Mouse (Mus musculus): ENCODE measurements around the gene Iglon5. TPM values are rescaled to one million over a fixed set of nuclear protein-coding genes. Genes with fewer than 3 reads are reported as not detected.
A peak's percentile ranks its signal among the peaks of the same experiment; 100 is the strongest.

Iglon5 gene
- polyA plus RNA-seq, 1 experiment from 2014 or later: 0.56 TPM

DNA sequence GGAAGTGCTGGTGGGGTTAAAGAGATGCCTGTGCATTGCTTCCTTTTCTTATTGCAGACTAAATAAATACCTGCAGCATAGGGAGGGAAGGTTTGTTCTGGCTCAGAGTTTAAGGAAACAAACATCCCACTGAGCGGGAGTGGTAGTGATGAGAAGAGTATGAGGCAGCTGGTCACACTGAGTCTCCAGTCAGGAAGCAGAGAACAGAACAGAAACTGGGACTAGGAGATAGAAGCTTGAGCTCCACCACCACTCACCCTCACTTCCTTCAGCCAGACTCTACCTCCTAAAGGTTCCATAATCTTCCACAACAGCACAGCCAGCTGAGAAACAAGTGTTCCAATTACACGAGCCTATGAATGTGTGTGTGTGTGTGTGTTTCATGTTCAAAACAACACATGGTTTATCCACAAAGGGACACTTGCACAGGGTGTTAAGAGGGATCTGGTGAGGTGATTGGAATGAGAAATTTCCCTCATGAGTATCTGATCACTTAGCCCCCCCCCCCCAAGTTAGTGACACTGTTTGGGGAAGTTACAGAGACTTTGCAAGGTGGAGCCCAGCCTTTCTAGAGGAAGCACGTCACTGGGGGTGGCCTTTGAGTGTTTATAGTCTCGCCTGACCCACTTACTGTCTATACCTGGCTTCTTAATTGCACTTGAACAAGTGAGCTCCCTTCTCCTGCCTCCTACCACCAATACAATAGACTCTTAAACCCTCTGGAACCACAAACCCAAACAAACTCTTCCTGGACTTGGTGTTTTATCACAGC is 22.0 kb upstream of the Iglon5 start:
- H3K9ac ChIP-seq (ENCODE audit: low read depth, low read length): no peak overlapping the region
- WGBS: 46% methylated on average over 4 of the region's 4 CpGs
- no peaks in the 10 kb centered on the region for H3K9me3 ChIP-seq (ENCODE audit: control insufficient read depth, low read length)
- DNase-seq (ENCODE audit: low spot score) (no peak), ATAC-seq (ENCODE audit: low read depth) (no peak)
- H3K36me3 ChIP-seq (ENCODE audit: control insufficient read depth, insufficient read depth, low read length): no peaks in the 10 kb centered on the region
- H3K4me2 ChIP-seq (ENCODE audit: low read depth, low read length): no peak overlapping the region
- H3K27me3 ChIP-seq (replicated peaks; ENCODE audit: control insufficient read depth, insufficient read depth, low read length): no peaks in the 10 kb centered on the region
- no peak overlapping the region for H3K4me3 ChIP-seq (ENCODE audit: low read depth, low read length)
- H3K27ac ChIP-seq (replicated peaks; ENCODE audit: low read depth, low read length): no peak overlapping the region
- no peaks in the 10 kb centered on the region for H3K4me1 ChIP-seq (ENCODE audit: control insufficient read depth, insufficient read depth, low read length)

DNA sequence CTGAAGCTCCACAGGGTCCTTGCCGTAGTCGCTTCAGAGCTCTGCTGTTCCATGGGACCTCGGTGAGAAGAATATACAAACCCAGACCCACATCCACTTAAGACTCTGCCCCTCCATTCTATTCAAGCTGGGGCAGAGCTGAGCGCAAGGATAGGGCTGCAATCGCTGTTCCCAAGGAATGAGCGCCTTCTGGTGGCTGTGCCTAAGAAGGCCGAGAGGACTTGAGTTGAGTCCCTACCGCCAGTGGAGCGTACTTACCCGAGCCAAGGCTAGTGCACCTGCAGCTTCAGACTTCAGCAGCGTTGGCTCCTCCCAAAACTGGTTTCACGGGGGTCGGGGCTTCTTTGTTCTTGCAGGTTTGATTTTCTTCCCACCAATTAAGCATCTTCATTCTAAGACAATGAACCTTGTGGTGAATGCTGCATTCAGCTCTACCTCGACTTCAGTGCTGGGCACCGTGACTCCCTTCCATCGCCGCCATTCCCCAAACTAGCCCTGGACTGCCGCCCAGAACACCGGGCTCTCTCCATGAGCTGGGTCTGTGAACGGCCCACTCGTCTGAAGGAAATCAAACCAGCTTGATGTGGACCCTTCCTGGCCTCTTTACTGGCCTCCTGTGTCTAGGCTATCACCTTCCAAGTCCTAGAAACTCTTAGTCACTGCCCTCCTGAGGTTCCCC is 5.6 kb upstream of the Iglon5 start:
- no peaks in the 10 kb centered on the region for H3K4me1 ChIP-seq (ENCODE audit: control insufficient read depth, insufficient read depth, low read length)
- no peaks in the 10 kb centered on the region for H3K9me3 ChIP-seq (ENCODE audit: control insufficient read depth, low read length)
- 17% methylated on average over 21 of the region's 21 CpGs for WGBS
- H3K27me3 ChIP-seq (replicated peaks; ENCODE audit: control insufficient read depth, insufficient read depth, low read length): peaks cover 5% of the 10 kb centered on the region
- ATAC-seq (ENCODE audit: low read depth) (peak; percentile 67; the same call in 1 of the 2 replicates), DNase-seq (ENCODE audit: low spot score) (peak; percentile 53)
- no peak overlapping the region for H3K27ac ChIP-seq (replicated peaks; ENCODE audit: low read depth, low read length)
- no peak overlapping the region for H3K4me2 ChIP-seq (ENCODE audit: low read depth, low read length)
- H3K4me3 ChIP-seq (ENCODE audit: low read depth, low read length): no peak overlapping the region
- no peak overlapping the region for H3K9ac ChIP-seq (ENCODE audit: low read depth, low read length)
- no peaks in the 10 kb centered on the region for H3K36me3 ChIP-seq (ENCODE audit: control insufficient read depth, insufficient read depth, low read length)

DNA sequence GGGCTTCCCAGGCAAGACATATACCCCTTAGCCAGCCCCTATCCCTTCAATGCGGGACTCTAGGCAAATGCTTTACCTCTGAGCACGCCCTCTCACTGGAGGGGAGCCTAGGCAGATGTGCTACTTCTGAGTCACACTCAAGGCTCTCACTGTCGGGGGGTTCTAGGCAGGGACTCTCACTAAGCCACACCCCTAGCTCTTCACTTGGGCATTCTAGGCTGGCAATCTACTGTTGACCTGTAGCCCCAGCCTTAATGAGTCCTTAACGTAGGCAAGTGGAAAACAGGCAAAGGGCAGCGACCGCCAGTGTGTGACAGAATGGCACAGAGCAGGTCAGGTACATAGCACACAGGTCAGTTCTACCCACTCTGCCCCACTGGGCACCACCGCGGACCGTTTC is 986 bp upstream of the Iglon5 start:
- no peaks in the 10 kb centered on the region; the same call in 1 of the 2 replicates for H3K4me1 ChIP-seq (ENCODE audit: control insufficient read depth, insufficient read depth, low read length)
- H3K9ac ChIP-seq (ENCODE audit: low read depth, low read length): no peak overlapping the region
- no peak overlapping the region for H3K4me2 ChIP-seq (ENCODE audit: low read depth, low read length)
- ATAC-seq (ENCODE audit: low read depth) (no peak), DNase-seq (ENCODE audit: low spot score) (no peak)
- 69% methylated on average over 9 of the region's 9 CpGs for WGBS
- no peak overlapping the region for H3K4me3 ChIP-seq (ENCODE audit: low read depth, low read length)
- peaks cover 5% of the 10 kb centered on the region for H3K27me3 ChIP-seq (replicated peaks; ENCODE audit: control insufficient read depth, insufficient read depth, low read length)
- no peaks in the 10 kb centered on the region for H3K36me3 ChIP-seq (ENCODE audit: control insufficient read depth, insufficient read depth, low read length)
- no peak overlapping the region for H3K27ac ChIP-seq (replicated peaks; ENCODE audit: low read depth, low read length)
- H3K9me3 ChIP-seq (ENCODE audit: control insufficient read depth, low read length): no peaks in the 10 kb centered on the region

DNA sequence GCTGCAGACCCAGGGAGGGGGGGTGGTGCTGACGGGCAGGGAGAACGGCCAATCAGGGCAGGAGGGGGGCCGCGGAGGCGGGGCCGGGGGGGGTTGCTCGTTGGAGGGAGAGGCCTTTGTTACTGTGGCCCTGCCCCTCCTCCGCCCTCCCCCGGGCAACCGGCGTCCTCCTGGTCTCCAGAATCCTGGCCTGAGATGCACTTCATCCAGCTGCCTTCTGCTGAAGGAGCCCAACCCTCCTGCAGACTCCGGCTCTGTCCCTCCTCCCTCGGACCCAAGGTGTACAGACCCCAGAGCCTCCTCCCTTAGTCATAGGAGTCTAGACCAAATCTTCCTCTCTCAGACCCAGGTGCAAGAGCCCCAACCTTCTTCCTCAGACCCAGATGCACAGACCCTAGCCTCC is 308 bp upstream of the Iglon5 start:
- peak; percentile 94 for ATAC-seq (ENCODE audit: low read depth)
- H3K4me2 ChIP-seq (ENCODE audit: low read depth, low read length): peak overlapping the region; percentile 62
- DNase-seq (ENCODE audit: low spot score): peak; percentile 71
- H3K4me1 ChIP-seq (ENCODE audit: control insufficient read depth, insufficient read depth, low read length): no peaks in the 10 kb centered on the region; the same call in 1 of the 2 replicates
- H3K4me3 ChIP-seq (ENCODE audit: low read depth, low read length): peak overlapping the region; percentile 54
- no peaks in the 10 kb centered on the region for H3K9me3 ChIP-seq (ENCODE audit: control insufficient read depth, low read length)
- no peaks in the 10 kb centered on the region for H3K36me3 ChIP-seq (ENCODE audit: control insufficient read depth, insufficient read depth, low read length)
- no peak overlapping the region for H3K27ac ChIP-seq (replicated peaks; ENCODE audit: low read depth, low read length)
- 0% methylated on average over 2 of the region's 13 CpGs for WGBS
- H3K9ac ChIP-seq (ENCODE audit: low read depth, low read length): peak overlapping the region; percentile 69
- H3K27me3 ChIP-seq (replicated peaks; ENCODE audit: control insufficient read depth, insufficient read depth, low read length): peaks cover 5% of the 10 kb centered on the region; the same call in 1 of the 2 replicates

DNA sequence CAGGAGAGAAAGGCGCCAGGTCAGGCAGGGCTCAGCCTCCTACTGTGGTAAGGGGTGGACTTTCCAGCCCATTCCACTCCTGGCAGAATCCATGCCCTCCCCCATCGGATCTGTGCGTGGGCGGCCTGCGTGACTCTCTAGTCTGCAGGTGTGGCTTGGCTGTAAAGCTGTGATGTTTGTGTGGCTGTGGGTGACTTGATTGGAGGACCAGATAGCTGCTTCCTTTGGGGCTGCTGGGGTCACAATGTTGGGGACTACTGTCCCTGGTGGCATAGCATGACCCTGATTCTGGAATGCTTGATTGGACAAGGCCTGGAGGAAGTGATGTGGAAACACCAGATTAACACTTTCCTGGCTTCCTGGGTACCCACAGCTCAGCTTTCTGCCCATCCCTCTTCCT is 1.2 kb downstream of the Iglon5 start:
- H3K27ac ChIP-seq (replicated peaks; ENCODE audit: low read depth, low read length): no peak overlapping the region
- WGBS: 37% methylated on average over 5 of the region's 5 CpGs
- H3K4me1 ChIP-seq (ENCODE audit: control insufficient read depth, insufficient read depth, low read length): no peaks in the 10 kb centered on the region; the same call in 1 of the 2 replicates
- H3K4me3 ChIP-seq (ENCODE audit: low read depth, low read length): no peak overlapping the region
- ATAC-seq (ENCODE audit: low read depth) (no peak), DNase-seq (ENCODE audit: low spot score) (no peak)
- H3K27me3 ChIP-seq (replicated peaks; ENCODE audit: control insufficient read depth, insufficient read depth, low read length): no peaks in the 10 kb centered on the region
- no peaks in the 10 kb centered on the region for H3K9me3 ChIP-seq (ENCODE audit: control insufficient read depth, low read length)
- H3K9ac ChIP-seq (ENCODE audit: low read depth, low read length): no peak overlapping the region
- H3K4me2 ChIP-seq (ENCODE audit: low read depth, low read length): 0 out of 2 replicates have a peak overlapping the region, but pooled peaks have one; percentile 62
- H3K36me3 ChIP-seq (ENCODE audit: control insufficient read depth, insufficient read depth, low read length): no peaks in the 10 kb centered on the region

DNA sequence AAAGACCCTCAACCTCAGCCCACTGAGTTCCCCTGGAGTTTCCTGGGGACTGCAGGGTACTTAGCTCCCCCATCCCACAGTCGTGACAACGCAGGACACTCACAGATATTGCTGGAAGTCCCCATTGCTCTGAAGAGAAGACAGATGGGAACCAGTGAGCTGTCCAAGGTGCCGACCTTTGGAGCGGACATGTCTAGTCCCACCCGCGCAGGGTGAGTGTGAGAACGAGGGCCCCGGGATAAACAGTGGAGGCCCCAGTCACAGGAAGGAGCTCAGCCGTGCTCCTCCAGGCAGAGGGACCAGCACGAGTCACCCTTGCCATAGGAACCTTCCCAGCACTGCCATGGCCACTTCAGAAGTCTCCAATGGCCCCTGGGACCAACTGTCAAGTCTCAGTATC is 6.6 kb downstream of the Iglon5 start:
- DNase-seq (ENCODE audit: low spot score) (peak; percentile 26), ATAC-seq (ENCODE audit: low read depth) (no peak)
- Histone ChIP-seq H3K4me1 (ENCODE audit: control insufficient read depth, insufficient read depth, low read length) (no peaks in the 10 kb centered on the region), H3K9me3 (ENCODE audit: control insufficient read depth, low read length) (no peaks in the 10 kb centered on the region), H3K36me3 (ENCODE audit: control insufficient read depth, insufficient read depth, low read length) (no peaks in the 10 kb centered on the region), H3K9ac (ENCODE audit: low read depth, low read length) (no peak overlapping the region), H3K27me3 (replicated peaks; ENCODE audit: control insufficient read depth, insufficient read depth, low read length) (no peaks in the 10 kb centered on the region), H3K27ac (replicated peaks; ENCODE audit: low read depth, low read length) (no peak overlapping the region), H3K4me3 (ENCODE audit: low read depth, low read length) (no peak overlapping the region), H3K4me2 (ENCODE audit: low read depth, low read length) (no peak overlapping the region)
- WGBS: 10% methylated on average over 10 of the region's 10 CpGs

DNA sequence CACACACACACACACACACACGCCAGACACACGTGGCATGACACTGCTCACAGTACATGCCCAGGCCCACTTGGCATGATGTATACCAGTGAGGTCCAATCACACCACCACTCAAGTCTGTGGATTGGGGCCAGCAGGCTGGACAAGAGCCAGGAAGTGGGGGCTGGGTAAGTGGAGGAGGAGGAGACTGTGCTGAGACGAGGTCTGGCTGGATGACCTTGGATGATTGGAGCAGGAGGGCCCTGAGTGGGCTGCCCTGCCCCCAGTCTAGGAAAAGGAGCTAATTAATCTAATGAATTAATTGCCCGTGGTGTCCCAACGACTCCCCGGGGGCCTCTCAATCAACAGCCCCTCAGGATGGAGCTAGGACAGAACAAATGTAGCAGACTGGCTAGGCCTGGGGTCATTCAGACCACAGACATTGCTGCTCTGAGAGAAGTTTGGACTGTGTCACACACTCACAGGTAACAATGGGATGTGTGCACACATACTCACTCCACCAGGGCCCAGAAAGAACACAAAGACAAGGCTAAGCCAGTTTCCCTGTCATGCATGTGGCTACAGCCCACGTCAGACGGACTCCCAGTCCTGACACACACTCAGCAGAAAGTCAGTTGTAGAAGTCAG is 7.7 kb downstream of the Iglon5 start:
- H3K27ac ChIP-seq (replicated peaks; ENCODE audit: low read depth, low read length): no peak overlapping the region
- H3K36me3 ChIP-seq (ENCODE audit: control insufficient read depth, insufficient read depth, low read length): no peaks in the 10 kb centered on the region
- ATAC-seq (ENCODE audit: low read depth) (peak; percentile 15; the same call in 1 of the 2 replicates), DNase-seq (ENCODE audit: low spot score) (no peak)
- no peak overlapping the region for H3K4me2 ChIP-seq (ENCODE audit: low read depth, low read length)
- H3K9me3 ChIP-seq (ENCODE audit: control insufficient read depth, low read length): no peaks in the 10 kb centered on the region
- H3K4me1 ChIP-seq (ENCODE audit: control insufficient read depth, insufficient read depth, low read length): no peaks in the 10 kb centered on the region
- peaks cover 6% of the 10 kb centered on the region for H3K27me3 ChIP-seq (replicated peaks; ENCODE audit: control insufficient read depth, insufficient read depth, low read length)
- WGBS: 67% methylated on average over 8 of the region's 8 CpGs
- H3K4me3 ChIP-seq (ENCODE audit: low read depth, low read length): no peak overlapping the region
- no peak overlapping the region for H3K9ac ChIP-seq (ENCODE audit: low read depth, low read length)

DNA sequence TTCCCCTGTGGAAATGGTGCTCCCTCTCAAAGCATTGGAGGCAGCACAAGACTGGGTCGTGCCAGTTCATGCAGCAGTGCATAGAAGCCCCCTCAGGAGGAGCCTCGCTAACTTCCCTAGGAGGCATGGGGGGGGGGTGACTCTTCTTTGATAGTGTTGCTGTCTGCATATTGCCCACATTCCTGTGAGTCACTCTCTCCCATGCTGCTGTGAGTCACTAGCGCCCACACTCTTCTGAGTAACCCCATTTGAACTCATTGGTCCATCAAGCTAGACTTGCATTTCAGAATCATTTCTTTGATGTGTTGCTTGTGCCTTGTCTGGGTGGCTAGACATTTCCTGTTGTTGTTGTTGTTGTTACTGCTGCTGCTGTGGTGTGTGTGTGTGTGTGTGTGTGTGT is 8.7 kb downstream of the Iglon5 start:
- H3K27me3 ChIP-seq (replicated peaks; ENCODE audit: control insufficient read depth, insufficient read depth, low read length): peaks cover 16% of the 10 kb centered on the region
- no peaks in the 10 kb centered on the region for H3K4me1 ChIP-seq (ENCODE audit: control insufficient read depth, insufficient read depth, low read length)
- 65% methylated on average over 3 of the region's 3 CpGs for WGBS
- no peak overlapping the region for H3K4me2 ChIP-seq (ENCODE audit: low read depth, low read length)
- no peak overlapping the region for H3K27ac ChIP-seq (replicated peaks; ENCODE audit: low read depth, low read length)
- no peaks in the 10 kb centered on the region for H3K9me3 ChIP-seq (ENCODE audit: control insufficient read depth, low read length)
- H3K4me3 ChIP-seq (ENCODE audit: low read depth, low read length): no peak overlapping the region
- DNase-seq (ENCODE audit: low spot score) (no peak), ATAC-seq (ENCODE audit: low read depth) (no peak)
- no peaks in the 10 kb centered on the region for H3K36me3 ChIP-seq (ENCODE audit: control insufficient read depth, insufficient read depth, low read length)
- no peak overlapping the region for H3K9ac ChIP-seq (ENCODE audit: low read depth, low read length)

All from embryonic facial prominence, embryonic 14.5 days (tissue).